Mouse (Mus musculus) limb, embryonic 14.5 days (tissue): ENCODE measurements at regions not wholly inside any gene's neighbourhood (a gene's known extent, or its start where the extent isn't known, plus 50 kb on each side); places are given as distances from the start of the nearest gene placed in this dataset.

Experiments
- ATAC-seq: fragments of 200-750 bp; cut with Nextera tagmentation; 2 replicates; pipeline ENCODE4 v1.8.0; 2017; ENCODE audit warnings: low read depth, moderate number of reproducible peaks, moderate TSS enrichment; ENCODE audit not compliant: low FRiP score
- DNase-seq: peaks from one replicate; pipeline ENCODE4 v3.0.0-alpha.2; 2015; ENCODE audit warnings: low spot score
- H3K27ac ChIP-seq: fragments of 300-500 bp; sonication (generic); replicated peaks from 2 replicates; pipeline ENCODE4 v1.5.1; 2014; ENCODE audit warnings: low read depth, mild to moderate bottlenecking, low read length, moderate library complexity, mixed read lengths
- H3K27me3 ChIP-seq: fragments of 300-500 bp; sonication (generic); 2 replicates; pipeline ENCODE4 v1.6.1; 2014; ENCODE audit warnings: low read length, mixed read lengths; ENCODE audit not compliant: control insufficient read depth, insufficient read depth
- H3K36me3 ChIP-seq: fragments of 300-500 bp; sonication (generic); 2 replicates; pipeline ENCODE4 v1.6.1; 2014; ENCODE audit warnings: mild to moderate bottlenecking, low read length, moderate library complexity, mixed read lengths; ENCODE audit not compliant: control insufficient read depth, insufficient read depth
- H3K4me1 ChIP-seq: fragments of 300-500 bp; sonication (generic); 2 replicates; pipeline ENCODE4 v1.6.1; 2014; ENCODE audit warnings: antibody characterized with exemption, low read length, mixed read lengths; ENCODE audit not compliant: control insufficient read depth, insufficient read depth
- H3K4me2 ChIP-seq: fragments of 300-500 bp; sonication (generic); replicated peaks from 2 replicates; pipeline ENCODE4 v1.6.1; 2014; ENCODE audit warnings: low read depth, mild to moderate bottlenecking, low read length, moderate library complexity; ENCODE audit not compliant: severe bottlenecking
- H3K4me3 ChIP-seq: fragments of 300-500 bp; sonication (generic); replicated peaks from 2 replicates; pipeline ENCODE4 v1.5.1; 2014; ENCODE audit warnings: low read length
- H3K9ac ChIP-seq: fragments of 300-500 bp; sonication (generic); 2 replicates; pipeline ENCODE4 v1.6.1; 2014; ENCODE audit warnings: mild to moderate bottlenecking, low read depth, low read length, moderate library complexity; ENCODE audit not compliant: severe bottlenecking
- H3K9me3 ChIP-seq: fragments of 300-500 bp; sonication (generic); 2 replicates; pipeline ENCODE4 v1.6.1; 2016; ENCODE audit warnings: low read length; ENCODE audit not compliant: control insufficient read depth
- POLR2A ChIP-seq: fragments of 200-500 bp; IDR thresholded peaks from 2 replicates; pipeline ENCODE4 v1.8.0; 2012; ENCODE audit warnings: inconsistent platforms, mild to moderate bottlenecking, moderate library complexity, borderline replicate concordance; ENCODE audit not compliant: insufficient read depth, insufficient read length; ENCODE audit errors: extremely low read depth
- WGBS: fragments of 180-500 bp; shearing (Covaris S2); extraction: QIAGEN DNeasy Blood & Tissue Kit; methylation state at CpG from one replicate; pipeline ENCODE4 v1.1.7; 2014; 5-methylcytosine and 5-hydroxymethylcytosine counted together

DNA sequence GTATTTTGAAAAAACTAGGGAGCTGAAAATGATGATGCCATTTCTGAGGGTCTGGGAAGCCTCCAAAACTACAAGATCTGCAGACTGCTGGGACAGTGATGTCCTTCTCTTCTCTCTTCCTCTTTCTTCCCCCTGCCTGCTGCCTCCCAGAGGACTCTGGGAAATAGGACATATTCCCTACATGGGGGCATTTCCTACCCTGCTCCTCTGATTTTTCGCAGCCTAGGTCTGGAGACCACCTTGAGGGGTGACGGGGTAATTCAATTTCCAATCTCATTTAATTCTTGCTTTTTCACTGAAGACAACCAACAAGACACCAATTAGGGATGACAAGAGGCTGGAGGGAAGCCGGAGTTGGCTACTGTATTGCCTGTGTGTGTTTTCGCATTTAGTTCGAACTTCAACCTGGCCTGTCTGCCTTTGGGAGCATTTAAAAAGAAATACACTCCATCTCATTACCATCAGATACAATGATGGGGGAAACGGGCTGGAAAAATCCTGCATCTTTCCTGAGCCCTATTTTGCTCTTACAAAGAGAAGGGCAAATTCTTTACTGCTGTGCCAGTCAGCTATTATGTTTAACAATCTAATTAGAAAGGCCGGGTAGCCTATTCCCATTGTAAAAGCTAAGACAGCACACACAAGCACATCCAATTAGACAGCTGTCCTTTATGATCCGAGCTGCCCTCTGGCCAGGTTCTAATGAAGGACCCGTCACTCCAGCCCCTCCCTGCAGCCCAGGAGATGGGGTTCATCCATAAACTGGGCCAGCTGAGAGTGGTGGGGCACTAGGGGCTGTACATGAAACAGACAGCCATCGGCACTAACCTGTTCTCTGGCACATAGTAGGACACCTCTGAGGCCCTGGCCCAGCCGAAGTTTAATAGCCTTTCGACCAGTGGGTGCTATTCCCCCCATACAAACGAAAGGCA is 505.0 kb downstream of the 1700129C05Rik start:
- Histone ChIP-seq H3K9me3 (no peaks in the 10 kb centered on the region), H3K4me2 (no peak overlapping the region), H3K4me3 (no peak overlapping the region), H3K9ac (no peak overlapping the region), H3K27me3 (no peaks in the 10 kb centered on the region), H3K27ac (no peak overlapping the region), H3K4me1 (peaks cover 10% of the 10 kb centered on the region; the same call in 1 of the 2 replicates), H3K36me3 (no peaks in the 10 kb centered on the region)
- ATAC-seq (no peak), DNase-seq (no peak)
- no peak for TF ChIP-seq POLR2A
- WGBS: 23% methylated on average over 13 of the region's 13 CpGs

GRCm38 (mm10) chr14:58631221-58631620 is 511.5 kb downstream of the 1700129C05Rik start:
- Histone ChIP-seq H3K27ac (no peak overlapping the region), H3K4me2 (no peak overlapping the region; the same call in 1 of the 2 replicates), H3K4me3 (no peak overlapping the region), H3K9ac (no peak overlapping the region), H3K36me3 (no peaks in the 10 kb centered on the region), H3K9me3 (no peaks in the 10 kb centered on the region), H3K27me3 (no peaks in the 10 kb centered on the region), H3K4me1 (no peaks in the 10 kb centered on the region; the same call in 1 of the 2 replicates)
- 7% methylated on average over 9 of the region's 9 CpGs for whole genome bisulfite sequencing
- TF ChIP-seq POLR2A: no peak
- ATAC-seq (no peak), DNase-seq (peak; percentile 35)

GRCm38 (mm10) chr14:58628266-58628665 is 514.4 kb downstream of the 1700129C05Rik start:
- H3K36me3 ChIP-seq: no peaks in the 10 kb centered on the region
- TF ChIP-seq POLR2A: no peak
- H3K4me1 ChIP-seq: no peaks in the 10 kb centered on the region; the same call in 1 of the 2 replicates
- no peaks in the 10 kb centered on the region for H3K9me3 ChIP-seq
- H3K27ac ChIP-seq: no peak overlapping the region
- H3K9ac ChIP-seq: no peak overlapping the region
- no peak for DNase-seq
- H3K4me3 ChIP-seq: no peak overlapping the region
- H3K4me2 ChIP-seq: no peak overlapping the region
- 81% methylated on average over 2 of the region's 2 CpGs for WGBS
- H3K27me3 ChIP-seq: no peaks in the 10 kb centered on the region
- ATAC-seq: no peak

DNA sequence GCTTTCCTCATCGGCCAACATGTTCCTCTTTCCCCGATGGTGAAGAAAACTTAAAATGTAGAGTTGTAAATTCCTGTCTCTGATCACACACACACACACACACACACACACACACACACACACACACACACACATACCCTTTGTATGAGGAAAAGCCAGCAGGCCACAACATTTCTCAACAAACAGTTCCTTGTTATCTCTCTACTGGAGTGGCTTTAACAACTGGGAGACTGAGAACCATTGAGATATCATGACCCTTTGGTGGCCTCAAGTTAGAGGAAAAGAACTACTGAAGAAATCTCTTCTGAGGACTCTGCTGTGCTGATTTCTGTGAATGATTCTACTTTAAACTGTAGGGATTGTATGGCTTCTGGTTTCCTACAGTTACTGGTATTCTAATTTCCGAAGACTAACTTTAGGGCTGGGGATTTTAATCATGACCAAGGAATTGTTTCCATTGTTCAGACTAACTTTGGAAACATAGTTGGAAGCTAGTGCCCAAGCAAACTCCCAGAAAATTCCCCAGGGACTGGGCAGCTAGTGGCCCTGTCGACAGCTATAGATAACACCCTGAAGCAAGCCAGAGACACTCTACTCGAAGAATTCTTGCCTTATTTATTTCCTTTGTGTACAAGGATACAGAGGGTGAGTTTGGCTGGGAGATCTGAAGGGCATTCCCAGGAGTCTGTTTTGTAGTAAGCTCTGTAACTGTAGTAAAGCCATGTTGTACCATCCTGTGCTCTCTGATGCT is 516.0 kb downstream of the 1700129C05Rik start:
- Histone ChIP-seq H3K9me3 (no peaks in the 10 kb centered on the region), H3K9ac (no peak overlapping the region), H3K27me3 (no peaks in the 10 kb centered on the region), H3K4me1 (no peaks in the 10 kb centered on the region; the same call in 1 of the 2 replicates), H3K27ac (no peak overlapping the region), H3K4me2 (no peak overlapping the region), H3K36me3 (no peaks in the 10 kb centered on the region), H3K4me3 (no peak overlapping the region)
- ATAC-seq (no peak), DNase-seq (no peak)
- no peak for TF ChIP-seq POLR2A
- 65% methylated on average over 5 of the region's 5 CpGs for WGBS

GRCm38 (mm10) chr14:58620186-58620585 is 522.5 kb downstream of the 1700129C05Rik start:
- H3K4me2 ChIP-seq: no peak overlapping the region
- H3K27me3 ChIP-seq: no peaks in the 10 kb centered on the region
- WGBS: 82% methylated on average over 2 of the region's 2 CpGs
- 0 out of 2 replicates have a peak, but pooled peaks cover 8% of the 10 kb centered on the region for H3K4me1 ChIP-seq
- H3K9me3 ChIP-seq: no peaks in the 10 kb centered on the region
- H3K4me3 ChIP-seq: no peak overlapping the region
- H3K36me3 ChIP-seq: no peaks in the 10 kb centered on the region
- H3K9ac ChIP-seq: no peak overlapping the region
- no peak for DNase-seq
- no peak for TF ChIP-seq POLR2A
- ATAC-seq: no peak
- no peak overlapping the region for H3K27ac ChIP-seq
